Mouse (Mus musculus): ENCODE measurements around the gene Slc38a7. TPM values are rescaled to one million over a fixed set of nuclear protein-coding genes. Genes with fewer than 3 reads are reported as not detected.
"Not testable (repeated sequence)": the region's sequence is repeated elsewhere in the genome, so short reads cannot be mapped to it uniquely, and the experiment has no call there.

Slc38a7 gene
- polyA plus RNA-seq, 1 experiment from 2014 or later, result 13.8 TPM

GRCm38 (mm10) chr8:95805482-95805881, 47.9 kb downstream of the Slc38a7 start:
- Histone ChIP-seq H3K4me3 (peak overlapping the region; percentile 99), H3K27me3 (no peaks in the 10 kb centered on the region), H3K9me3 (no peaks in the 10 kb centered on the region), H3K27ac (no peak overlapping the region), H3K36me3 (peaks cover 14% of the 10 kb centered on the region; the same call in 1 of the 2 replicates), H3K4me2 (peak overlapping the region; percentile 89), H3K4me1 (peaks cover 31% of the 10 kb centered on the region), H3K9ac (peak overlapping the region; percentile 99)
- no peak for ATAC-seq (ENCODE audit: borderline replicate concordance, extremely low read depth, low FRiP score, low TSS enrichment)
- 39% methylated on average over 2 of the region's 2 CpGs for WGBS

- Histone ChIP-seq H3K9me3 (no peaks in the 10 kb centered on the region), H3K36me3 (peaks cover 14% of the 10 kb centered on the region; the same call in 1 of the 2 replicates), H3K4me2 (no peak overlapping the region), H3K4me3 (no peak overlapping the region), H3K9ac (no peak overlapping the region), H3K4me1 (peaks cover 19% of the 10 kb centered on the region), H3K27ac (no peak overlapping the region), H3K27me3 (no peaks in the 10 kb centered on the region)
- ATAC-seq (ENCODE audit: borderline replicate concordance, extremely low read depth, low FRiP score, low TSS enrichment), result no peak
- WGBS, result 83% methylated on average over 8 of the region's 8 CpGs
Measured at GRCm38 (mm10) chr8:95802231-95802630, 51.1 kb downstream of the Slc38a7 start.

- H3K36me3 ChIP-seq, result peaks cover 14% of the 10 kb centered on the region; the same call in 1 of the 2 replicates
- peaks cover 19% of the 10 kb centered on the region for H3K4me1 ChIP-seq
- 77% methylated on average over 1 of the region's 1 CpGs for WGBS
- no peak overlapping the region for H3K4me2 ChIP-seq
- no peak overlapping the region for H3K4me3 ChIP-seq
- no peaks in the 10 kb centered on the region for H3K9me3 ChIP-seq
- no peak overlapping the region for H3K9ac ChIP-seq
- ATAC-seq (ENCODE audit: borderline replicate concordance, extremely low read depth, low FRiP score, low TSS enrichment), result no peak
- H3K27ac ChIP-seq, result no peak overlapping the region
- no peaks in the 10 kb centered on the region for H3K27me3 ChIP-seq
Measured at GRCm38 (mm10) chr8:95801476-95802064, 51.8 kb downstream of the Slc38a7 start.

- Histone ChIP-seq H3K4me1 (peaks cover 12% of the 10 kb centered on the region; the same call in 1 of the 2 replicates), H3K36me3 (peaks cover 14% of the 10 kb centered on the region; the same call in 1 of the 2 replicates), H3K4me3 (no peak overlapping the region), H3K27ac (no peak overlapping the region), H3K9ac (no peak overlapping the region), H3K9me3 (no peaks in the 10 kb centered on the region), H3K4me2 (no peak overlapping the region), H3K27me3 (no peaks in the 10 kb centered on the region)
- WGBS, result 76% methylated on average over 3 of the region's 3 CpGs
- ATAC-seq (ENCODE audit: borderline replicate concordance, extremely low read depth, low FRiP score, low TSS enrichment), result no peak
Measured at GRCm38 (mm10) chr8:95800353-95800752, 53.0 kb downstream of the Slc38a7 start.

GRCm38 (mm10) chr8:95799891-95800290, 53.4 kb downstream of the Slc38a7 start:
- Histone ChIP-seq H3K4me2 (no peak overlapping the region), H3K27ac (no peak overlapping the region), H3K4me3 (no peak overlapping the region), H3K4me1 (peaks cover 7% of the 10 kb centered on the region; the same call in 1 of the 2 replicates), H3K9ac (no peak overlapping the region), H3K36me3 (peaks cover 14% of the 10 kb centered on the region; the same call in 1 of the 2 replicates), H3K9me3 (no peaks in the 10 kb centered on the region), H3K27me3 (no peaks in the 10 kb centered on the region)
- 82% methylated on average over 1 of the region's 1 CpGs for WGBS
- no peak for ATAC-seq (ENCODE audit: borderline replicate concordance, extremely low read depth, low FRiP score, low TSS enrichment)

- H3K36me3 ChIP-seq, result peaks cover 12% of the 10 kb centered on the region; the same call in 1 of the 2 replicates
- no peak overlapping the region for H3K4me3 ChIP-seq
- H3K4me1 ChIP-seq, result 0 out of 2 replicates have a peak, but pooled peaks cover 4% of the 10 kb centered on the region
- 90% methylated on average over 6 of the region's 6 CpGs for WGBS
- no peak for ATAC-seq (ENCODE audit: borderline replicate concordance, extremely low read depth, low FRiP score, low TSS enrichment)
- H3K27me3 ChIP-seq, result no peaks in the 10 kb centered on the region
- H3K9ac ChIP-seq, result no peak overlapping the region
- H3K9me3 ChIP-seq, result no peaks in the 10 kb centered on the region
- H3K4me2 ChIP-seq, result no peak overlapping the region
- no peak overlapping the region for H3K27ac ChIP-seq
Measured at GRCm38 (mm10) chr8:95799117-95799516, 54.2 kb downstream of the Slc38a7 start.

- H3K4me1 ChIP-seq; H3K4me2 ChIP-seq; H3K9ac ChIP-seq; H3K36me3 ChIP-seq; H3K27ac ChIP-seq; H3K4me3 ChIP-seq; ATAC-seq (ENCODE audit: borderline replicate concordance, extremely low read depth, low FRiP score, low TSS enrichment); H3K9me3 ChIP-seq; H3K27me3 ChIP-seq: not testable (repeated sequence)
- 96% methylated on average over 5 of the region's 5 CpGs for WGBS
Measured at GRCm38 (mm10) chr8:95795333-95796061, 57.8 kb downstream of the Slc38a7 start.

Other genes starting within 250 kb of the Slc38a7 start
- 23.6 and 25.3 TPM in 2 replicates for gene Gins3, start 220.1 kb downstream of the Slc38a7 start, polyA plus RNA-seq (2015; fragmentation: Nextera tagmentation; extraction: Ambion mirVana)
- 18.5 and 20.4 TPM in 2 replicates for gene Ndrg4, start 176.6 kb downstream of the Slc38a7 start, polyA plus RNA-seq (2015; fragmentation: Nextera tagmentation; extraction: Ambion mirVana)
- gene Setd6, start 137.7 kb downstream of the Slc38a7 start, polyA plus RNA-seq (2015; fragmentation: Nextera tagmentation; extraction: Ambion mirVana), result 17.3 and 18.3 TPM in 2 replicates
- gene Cnot1, start 46.1 kb downstream of the Slc38a7 start, polyA plus RNA-seq (2015; fragmentation: Nextera tagmentation; extraction: Ambion mirVana), result 64.1 and 65.5 TPM in 2 replicates
- 313 and 341 TPM in 2 replicates for gene Sap18b, start 28.2 kb downstream of the Slc38a7 start, polyA plus RNA-seq (2015; fragmentation: Nextera tagmentation; extraction: Ambion mirVana)
- gene Got2, start 35.0 kb upstream of the Slc38a7 start, polyA plus RNA-seq (2015; fragmentation: Nextera tagmentation; extraction: Ambion mirVana), result 137 and 146 TPM in 2 replicates

Data from lung, embryonic 15.5 days (tissue).